Mouse (Mus musculus): ENCODE measurements around the gene Tmco1.

Gene Tmco1

GRCm38 (mm10) chr1:167283441-167284257, 24.5 kb upstream of the Tmco1 start:
- DNase-seq (ENCODE audit: low spot score), result peak; percentile 66

GRCm38 (mm10) chr1:167284258-167284836, 23.8 kb upstream of the Tmco1 start:
- peak; percentile 83 for DNase-seq (ENCODE audit: low spot score)

- DNase-seq (ENCODE audit: low spot score), result peak; percentile 84
These were observed 23.3 kb upstream of the Tmco1 start for GRCm38 (mm10) chr1:167284837-167285319.

- DNase-seq (ENCODE audit: low spot score), result no peak
These were observed 23.0 kb upstream of the Tmco1 start, which contains the start of gene Uck2 for GRCm38 (mm10) chr1:167285320-167285355. TSS of gene Uck2 (minus strand) at chr1:167285320.

GRCm38 (mm10) chr1:167285356-167285755, 22.8 kb upstream of the Tmco1 start:
- DNase-seq (ENCODE audit: low spot score), result no peak

- no peak for DNase-seq (ENCODE audit: low spot score)
These were observed 21.0 kb upstream of the Tmco1 start for GRCm38 (mm10) chr1:167287156-167287555.

- no peak for DNase-seq (ENCODE audit: low spot score)
These were observed 19.3 kb upstream of the Tmco1 start for GRCm38 (mm10) chr1:167288665-167289538.

- no peak for DNase-seq (ENCODE audit: low spot score)
These were observed 18.5 kb upstream of the Tmco1 start for GRCm38 (mm10) chr1:167289567-167290262.

GRCm38 (mm10) chr1:167290263-167290592, 17.9 kb upstream of the Tmco1 start:
- DNase-seq (ENCODE audit: low spot score), result no peak

- DNase-seq (ENCODE audit: low spot score), result no peak
These were observed 16.6 kb upstream of the Tmco1 start for GRCm38 (mm10) chr1:167291610-167292009.

DNA sequence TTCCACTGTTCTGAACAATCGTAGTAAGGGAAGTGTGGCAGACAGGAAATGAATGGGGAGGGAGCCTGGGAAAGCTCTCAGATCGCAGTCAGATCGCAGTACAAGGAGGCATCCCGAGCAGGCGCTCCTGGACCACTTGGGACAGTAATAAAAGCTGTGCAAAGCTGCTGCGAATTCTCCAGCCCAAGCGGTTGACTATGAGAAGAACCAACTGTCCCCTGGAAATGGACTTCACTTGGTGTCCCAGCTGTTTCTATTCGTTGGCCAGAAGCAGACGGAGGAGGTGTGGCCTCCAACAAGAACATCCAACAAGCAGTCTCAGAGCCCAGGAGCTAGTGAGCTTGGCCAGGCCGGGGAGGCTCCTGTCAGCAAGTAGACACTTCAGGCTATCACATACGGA, 15.7 kb upstream of the Tmco1 start:
- DNase-seq (ENCODE audit: low spot score), result no peak

DNA sequence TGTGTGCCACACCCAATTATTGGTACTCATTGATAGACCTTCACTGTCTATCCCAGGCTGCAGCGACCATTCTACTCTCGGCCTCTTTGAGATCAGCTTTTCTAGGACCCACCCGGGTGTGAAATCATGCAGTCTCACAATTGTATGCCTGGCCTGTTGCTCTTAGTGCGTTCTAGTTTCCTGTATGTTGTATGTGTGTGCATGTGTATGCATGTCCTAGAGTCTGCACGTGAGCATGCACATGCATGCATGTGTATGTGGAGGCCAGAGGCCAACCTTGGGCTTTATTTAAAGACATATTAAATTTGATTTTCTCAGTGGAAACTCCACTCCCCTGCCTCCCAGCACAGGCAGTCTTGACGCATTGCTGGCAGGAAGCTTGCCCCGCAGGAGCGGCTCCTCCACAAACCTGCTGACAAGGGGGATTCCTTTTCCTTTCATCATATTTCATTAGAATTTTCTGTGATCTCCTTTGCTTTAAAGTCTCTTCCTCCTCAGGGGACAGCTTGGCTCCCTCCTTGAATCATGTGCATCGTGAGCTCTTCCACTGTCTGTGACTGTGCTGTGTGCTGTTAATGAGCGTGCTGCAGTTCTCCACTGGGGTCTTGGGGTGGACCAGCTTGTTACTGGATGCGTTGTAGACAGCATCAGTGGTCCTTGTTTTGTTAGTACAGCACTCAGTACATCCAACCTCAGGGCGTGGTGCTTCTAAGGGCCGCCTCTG, 12.3 kb upstream of the Tmco1 start:
- no peak for DNase-seq (ENCODE audit: low spot score)

DNA sequence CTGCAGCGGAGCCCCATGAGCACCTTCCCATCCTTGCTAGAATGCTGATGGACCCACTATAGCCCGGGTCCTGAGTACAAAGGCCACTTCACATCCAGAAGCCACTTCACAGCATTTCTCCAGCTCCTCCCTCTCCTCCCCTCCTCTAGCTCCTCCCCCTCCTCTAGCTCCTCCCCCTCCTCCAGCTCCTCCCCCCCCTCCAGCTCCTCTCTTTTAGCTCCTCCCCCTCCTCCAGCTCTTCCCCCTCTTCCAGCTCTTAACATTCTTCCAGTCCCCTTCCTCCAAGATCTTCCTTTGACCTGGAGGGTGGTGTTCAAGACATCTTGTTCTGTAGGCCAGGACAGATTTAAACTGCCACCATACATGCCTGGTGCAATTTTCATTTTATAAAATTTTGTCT, 8.1 kb upstream of the Tmco1 start:
- DNase-seq (ENCODE audit: low spot score), result no peak

GRCm38 (mm10) chr1:167305501-167306137, 2.6 kb upstream of the Tmco1 start:
- no peak for DNase-seq (ENCODE audit: low spot score)

DNA sequence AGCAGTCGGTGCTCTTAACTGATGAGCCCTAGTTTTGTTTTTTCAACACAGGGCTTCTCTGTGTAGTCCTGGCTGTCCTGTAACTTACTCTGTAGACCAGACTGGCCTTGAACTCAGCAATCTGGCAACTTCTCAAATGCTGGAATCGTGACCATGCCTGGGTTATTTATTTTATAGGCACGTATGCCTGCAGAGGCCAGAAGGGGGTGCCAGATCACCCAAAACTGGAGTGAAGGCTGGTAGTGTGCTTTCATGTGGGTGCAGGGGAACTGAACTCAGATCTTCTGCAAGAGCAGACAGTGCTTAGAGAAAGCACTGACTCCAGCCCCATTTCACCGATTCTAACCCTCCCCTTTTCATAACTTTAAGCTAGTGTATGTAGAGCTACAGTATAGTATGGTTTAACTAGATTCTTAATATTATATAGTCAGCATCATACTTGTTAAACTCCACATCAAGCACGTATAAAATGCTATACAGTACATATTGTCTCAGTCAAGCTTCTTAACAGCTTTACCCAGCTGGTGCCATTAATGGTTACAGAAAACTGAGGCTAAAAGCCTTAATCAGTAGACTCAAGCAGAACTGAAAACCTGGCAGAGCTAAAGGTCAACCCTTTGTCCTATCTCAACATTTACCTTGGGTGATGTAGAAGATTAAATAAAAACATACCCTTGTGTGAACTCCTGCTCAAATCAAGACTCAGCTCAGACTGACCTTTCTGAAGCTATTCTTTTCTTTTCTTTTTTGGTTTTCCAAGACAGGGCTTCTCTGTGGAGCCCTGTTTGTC, 1.5 kb upstream of the Tmco1 start:
- peak; percentile 68 for DNase-seq (ENCODE audit: low spot score)

DNA sequence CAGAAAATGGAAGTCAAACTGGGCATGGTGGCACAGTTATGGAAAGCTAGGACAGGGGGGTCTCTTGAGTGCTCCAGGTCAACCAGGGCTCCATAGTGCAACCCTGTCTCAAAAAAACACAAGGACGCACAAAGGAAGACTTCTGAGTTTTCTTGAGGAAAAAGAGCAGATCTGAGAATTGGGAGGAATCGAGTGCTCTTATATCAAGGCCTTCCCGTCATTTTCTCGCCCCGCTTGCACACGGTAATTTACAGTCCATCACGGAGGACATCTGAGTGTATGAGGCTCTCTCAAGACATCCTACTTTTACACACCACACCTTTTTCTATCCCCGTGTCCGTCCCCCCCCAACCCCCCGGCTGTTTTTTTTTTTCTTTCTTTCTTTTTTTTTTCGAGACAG, 504 bp upstream of the Tmco1 start:
- no peak for DNase-seq (ENCODE audit: low spot score)

DNA sequence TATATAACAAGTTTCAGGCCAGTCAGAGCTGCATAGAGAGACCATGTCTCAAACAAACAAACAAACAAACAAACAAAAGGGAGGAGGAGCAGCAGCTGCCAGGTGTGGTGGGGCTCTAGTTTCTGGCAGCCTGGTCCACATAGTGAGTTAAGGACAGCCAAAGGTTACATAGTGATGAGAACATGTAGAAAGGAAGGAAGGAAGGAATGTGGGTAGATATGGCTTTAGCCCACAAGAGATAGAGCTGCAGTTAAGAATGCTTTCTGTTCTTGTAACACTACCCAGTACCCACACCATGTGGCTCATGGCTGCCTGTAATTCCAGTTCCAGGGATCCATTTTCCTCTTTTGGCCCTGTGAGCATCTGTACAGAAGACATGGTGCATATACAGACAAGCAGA, 4.2 kb downstream of the Tmco1 start:
- DNase-seq (ENCODE audit: low spot score), result no peak

GRCm38 (mm10) chr1:167313220-167313619, 5.0 kb downstream of the Tmco1 start:
- no peak for DNase-seq (ENCODE audit: low spot score)

GRCm38 (mm10) chr1:167321691-167322090, 13.5 kb downstream of the Tmco1 start:
- DNase-seq (ENCODE audit: low spot score), result no peak

DNA sequence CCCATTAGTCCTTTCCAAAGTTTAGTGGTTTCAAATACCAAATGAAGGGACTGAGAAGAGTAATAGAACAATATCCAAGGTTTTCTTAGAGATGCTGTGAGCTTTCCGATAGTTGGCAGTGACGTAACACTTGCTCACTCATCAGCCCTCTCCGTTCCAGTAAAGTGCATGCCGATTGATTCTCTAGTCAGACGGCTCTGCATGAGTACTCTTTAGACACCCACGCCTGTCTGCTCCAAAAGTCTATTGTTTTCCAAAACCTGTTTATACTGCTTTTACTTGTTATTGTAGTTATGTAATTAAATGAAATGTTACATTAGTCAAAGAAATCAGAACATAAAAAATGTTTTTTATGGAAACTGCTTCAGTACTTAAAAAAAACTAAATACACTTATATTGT, 20.6 kb downstream of the Tmco1 start:
- DNase-seq (ENCODE audit: low spot score), result no peak

DNA sequence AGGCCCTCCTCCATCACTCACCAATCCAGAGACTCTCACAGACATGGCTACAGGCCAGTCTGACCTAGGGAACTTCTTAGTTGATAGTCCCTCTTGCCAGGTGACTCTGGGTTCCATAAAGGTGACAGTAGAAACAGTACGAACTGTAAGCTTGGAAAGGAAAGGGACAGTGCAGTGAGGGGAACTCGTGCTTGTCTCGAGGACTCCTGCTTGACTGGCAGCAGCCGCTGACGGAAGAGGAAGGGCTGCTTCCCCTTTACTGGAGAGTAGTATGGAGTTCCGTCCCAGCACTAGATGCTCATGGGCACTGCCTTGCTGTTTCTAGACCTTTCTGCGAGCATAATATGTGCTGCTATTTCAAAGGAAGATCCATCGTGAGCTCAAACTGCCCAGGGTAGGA, 22.9 kb downstream of the Tmco1 start:
- no peak for DNase-seq (ENCODE audit: low spot score)
